Comparison of ENCODE assay signal across 29 mouse cellular contexts in genomic region chr10:4556842-4557377, GRCm38 (mm10). TPM values are rescaled to one million over a fixed set of nuclear protein-coding genes. Genes with fewer than 3 reads are reported as not detected.
DNase-seq lines count a peak whose midpoint lies in the region; ATAC-seq and TF ChIP-seq lines count a peak whose summit lies in the region.
"Had no signal": no experiment of that assay in that cellular context is flagged by ENCODE, and none has a peak within 500 bp of the region (broad histone marks: within the 10 kb centered on the region; RNA-seq: fewer than 3 reads in every experiment).

No protein-coding gene starts in this region.

- WGBS in intestine, postnatal 0 days: 66% methylated on average over 3 of the region's 3 CpGs

- DNase-seq in gastrocnemius, adult 18-20 months (ENCODE audit: low spot score): peak; percentile 15
- DNase-seq in gastrocnemius, postnatal 36 days: no peak
- peak; percentile 23 for DNase-seq in 3T3-L1 (ENCODE audit: low read depth, low spot score)
- DNase-seq in adipocyte (ENCODE audit: low spot score): peak; percentile 61
- DNase-seq in urinary bladder, postnatal 36 days (ENCODE audit: low spot score in 2 of 2): no peak
- DNase-seq: adrenal gland, adult 8-10 months; cerebellum, adult 2 months; cerebellum, postnatal 14 days; gastrocnemius, postnatal 25 days; heart, postnatal 4 days; kidney, adult 18-20 months; kidney, postnatal 36 days; left cerebral cortex, postnatal 4 days; liver, embryonic 13.5 days; lung, adult 2 months; retina, postnatal 1 day; right cerebral cortex, postnatal 25 days; spleen, adult 18-20 months; thymus, postnatal 14 days had no signal

- H3K27me3 ChIP-seq in intestine, postnatal 0 days (replicated peaks; ENCODE audit: control insufficient read depth, insufficient read depth, low read length): no peaks in the 10 kb centered on the region
- H3K27me3 ChIP-seq: forebrain, embryonic 13.5 days; hindbrain, embryonic 13.5 days; kidney, embryonic 15.5 days; liver, embryonic 13.5 days; midbrain, embryonic 13.5 days; neural tube, embryonic 15.5 days had no signal

- intact Hi-C loops in gastrocnemius, postnatal 36 days (cut with DNase I): no loop called here

- H3K4me2 ChIP-seq in intestine, postnatal 0 days (replicated peaks; ENCODE audit: low read depth): no peak overlapping the region
- H3K4me2 ChIP-seq: forebrain, embryonic 13.5 days; hindbrain, embryonic 13.5 days; kidney, embryonic 15.5 days; liver, embryonic 13.5 days; midbrain, embryonic 13.5 days; neural tube, embryonic 15.5 days had no signal

- H3K36me3 ChIP-seq in intestine, postnatal 0 days (ENCODE audit: control insufficient read depth, insufficient read depth): no peaks in the 10 kb centered on the region
- H3K36me3 ChIP-seq: hindbrain, embryonic 13.5 days; kidney, embryonic 15.5 days; liver, embryonic 13.5 days; midbrain, embryonic 13.5 days; neural tube, embryonic 15.5 days had no signal

- no peak overlapping the region for H3K27ac ChIP-seq in intestine, postnatal 0 days (ENCODE audit: low read depth, low read length)
- H3K27ac ChIP-seq: forebrain, embryonic 13.5 days; hindbrain, embryonic 13.5 days; kidney, embryonic 15.5 days; layer of hippocampus, adult 2 months; liver, embryonic 13.5 days; midbrain, embryonic 13.5 days; neural tube, embryonic 15.5 days had no signal

- peak; percentile 96 for ATAC-seq in granulocyte monocyte progenitor cell, adult 5-6 weeks (replicated peaks; ENCODE audit: poor library complexity, severe bottlenecking)
- ATAC-seq in erythroblast, adult 5-6 weeks (replicated peaks; ENCODE audit: low FRiP score, poor library complexity, severe bottlenecking): no peak
- no peak for ATAC-seq in intestine, postnatal 0 days
- ATAC-seq: activated CD4-positive, CD25-positive, alpha-beta regulatory T cell, adult 4 months; forebrain, embryonic 13.5 days; midbrain, embryonic 13.5 days had no signal

- no peaks in the 10 kb centered on the region for H3K9me3 ChIP-seq in intestine, postnatal 0 days (ENCODE audit: control insufficient read depth)
- H3K9me3 ChIP-seq: forebrain, embryonic 13.5 days; hindbrain, embryonic 13.5 days; kidney, embryonic 15.5 days; liver, embryonic 13.5 days; midbrain, embryonic 13.5 days; neural tube, embryonic 15.5 days had no signal

- no peaks in the 10 kb centered on the region for H3K4me1 ChIP-seq in intestine, postnatal 0 days (replicated peaks; ENCODE audit: control insufficient read depth, insufficient read depth, low read length)
- H3K4me1 ChIP-seq: forebrain, embryonic 13.5 days; liver, embryonic 13.5 days; midbrain, embryonic 13.5 days had no signal

- TF ChIP-seq CTCF in intestine, postnatal 0 days (IDR thresholded peaks at IDR 0.05; ENCODE audit: low read depth): no peak

- no peak overlapping the region for H3K9ac ChIP-seq in intestine, postnatal 0 days (ENCODE audit: low read depth, low read length)
- H3K9ac ChIP-seq: forebrain, embryonic 13.5 days; hindbrain, embryonic 13.5 days; kidney, embryonic 15.5 days; liver, embryonic 13.5 days; midbrain, embryonic 13.5 days; neural tube, embryonic 15.5 days had no signal

- no peak overlapping the region for H3K4me3 ChIP-seq in intestine, postnatal 0 days (ENCODE audit: low read depth, low read length)
- H3K4me3 ChIP-seq: forebrain, embryonic 13.5 days; hindbrain, embryonic 13.5 days; kidney, embryonic 15.5 days; layer of hippocampus, adult 2 months; liver, embryonic 13.5 days; midbrain, embryonic 13.5 days; neural tube, embryonic 15.5 days had no signal

RNA-seq across cellular contexts. Expression of gene Esr1, which starts 54.5 kb away (rescaled TPM):
- total RNA-seq in gastrocnemius, adult 18-20 months (2021): 10 to 100 TPM; 35.4 to 45.9 TPM
- total RNA-seq in gastrocnemius, postnatal 36 days (2021): 10 to 100 TPM; 28.7 to 32.2 TPM
- total RNA-seq in granulocyte monocyte progenitor cell, adult 5-6 weeks (2014; fragmentation: Nextera tagmentation): 18.2 and 19.4 TPM in 2 replicates
- total RNA-seq in granulocyte monocyte progenitor cell, adult 5-6 weeks (2017): 14.8 and 16.9 TPM in 2 replicates
- 4.4 and 5.6 TPM in 2 replicates for total RNA-seq in erythroblast, adult 5-6 weeks (2015; ENCODE audit: low replicate concordance)
- 0.42 and 1.2 TPM in 2 replicates for total RNA-seq in erythroblast, adult 5-6 weeks (2017; ENCODE audit: low replicate concordance)
- polyA plus RNA-seq in intestine, postnatal 0 days (2015; fragmentation: Nextera tagmentation; extraction: Ambion mirVana): 0.77 and 0.90 TPM in 2 replicates
- polyA plus RNA-seq: forebrain, embryonic 13.5 days had no signal

Comparison
In these comparisons a context has a peak if more than half of its experiments do, and no peak if none do; other contexts are left out.
1. DNase-seq: peak in gastrocnemius, adult 18-20 months (single experiment), 3T3-L1 (single experiment) and adipocyte (single experiment); none in gastrocnemius, postnatal 36 days (0 of 2) and urinary bladder, postnatal 36 days (0 of 2).